Mouse (Mus musculus): ENCODE measurements at regions not wholly inside any gene's neighbourhood (a gene's known extent, or its start where the extent isn't known, plus 50 kb on each side); places are given as distances from the start of the nearest gene placed in this dataset.

DNA sequence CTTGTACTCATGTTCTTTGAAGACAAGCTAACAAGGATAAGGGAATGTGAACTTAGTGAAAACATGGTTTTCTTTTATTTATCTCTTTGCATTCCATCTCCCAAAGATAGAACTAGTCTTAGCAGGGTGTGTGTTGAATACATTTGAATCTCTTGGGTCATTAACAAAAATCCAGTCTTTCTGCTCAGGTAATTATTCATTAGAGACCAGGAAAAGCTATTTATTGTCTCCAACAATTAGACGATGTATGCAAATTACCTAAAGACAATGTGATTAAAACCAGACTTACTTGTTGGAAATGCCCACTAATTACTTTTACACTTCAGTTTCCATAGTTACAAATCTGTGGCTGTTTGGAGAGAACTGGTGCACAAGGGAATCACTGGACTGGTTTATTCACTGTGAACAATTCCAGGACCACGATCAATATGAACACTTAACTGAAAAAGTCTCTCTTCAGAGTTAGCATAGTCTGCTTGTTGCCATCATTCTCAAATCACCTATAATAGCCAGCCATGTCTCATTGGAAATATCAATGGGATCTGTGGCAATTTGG, 584.4 kb downstream of the Mettl4 start:
- no peak for DNase-seq (ENCODE audit: low spot score in 2 of 2)

DNA sequence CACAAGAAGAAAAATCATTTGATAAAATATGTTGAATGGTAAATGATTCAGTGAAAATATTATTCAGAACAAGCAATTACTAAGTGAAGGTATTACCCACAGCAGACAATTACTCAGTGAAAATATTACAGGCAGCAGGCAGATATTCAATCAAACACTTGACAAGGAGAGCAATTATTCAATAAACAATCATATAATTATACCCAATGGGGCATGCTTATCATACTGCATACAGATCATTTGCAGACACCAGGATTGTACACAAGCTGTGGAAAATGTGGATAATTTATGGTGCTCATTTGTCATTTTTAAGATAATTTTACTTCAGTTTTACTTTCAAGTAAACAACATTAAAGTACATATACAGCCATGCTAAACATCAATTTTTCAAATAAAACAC, 605.5 kb downstream of the Mettl4 start:
- no peak for DNase-seq (ENCODE audit: low spot score in 2 of 2)

DNA sequence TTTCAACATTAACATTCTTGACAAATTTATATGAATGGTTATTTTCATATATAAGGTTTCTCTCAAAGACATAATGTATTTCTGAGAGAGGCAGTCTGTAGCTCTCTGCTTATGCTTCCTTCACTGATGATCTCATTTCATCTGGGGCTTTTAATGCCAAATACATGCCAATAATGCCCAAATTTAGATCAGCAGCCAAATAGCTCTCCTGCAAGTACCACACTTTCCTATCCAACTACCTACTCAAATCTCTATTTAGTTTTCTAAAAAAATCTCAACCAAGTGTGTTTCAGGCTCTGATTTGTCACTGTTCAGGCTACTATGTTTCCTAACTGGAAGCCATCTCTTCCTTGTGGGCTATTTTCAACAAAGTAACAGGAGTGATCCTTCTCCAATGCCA, 616.6 kb downstream of the Mettl4 start:
- no peak for DNase-seq (ENCODE audit: low spot score in 2 of 2)

DNA sequence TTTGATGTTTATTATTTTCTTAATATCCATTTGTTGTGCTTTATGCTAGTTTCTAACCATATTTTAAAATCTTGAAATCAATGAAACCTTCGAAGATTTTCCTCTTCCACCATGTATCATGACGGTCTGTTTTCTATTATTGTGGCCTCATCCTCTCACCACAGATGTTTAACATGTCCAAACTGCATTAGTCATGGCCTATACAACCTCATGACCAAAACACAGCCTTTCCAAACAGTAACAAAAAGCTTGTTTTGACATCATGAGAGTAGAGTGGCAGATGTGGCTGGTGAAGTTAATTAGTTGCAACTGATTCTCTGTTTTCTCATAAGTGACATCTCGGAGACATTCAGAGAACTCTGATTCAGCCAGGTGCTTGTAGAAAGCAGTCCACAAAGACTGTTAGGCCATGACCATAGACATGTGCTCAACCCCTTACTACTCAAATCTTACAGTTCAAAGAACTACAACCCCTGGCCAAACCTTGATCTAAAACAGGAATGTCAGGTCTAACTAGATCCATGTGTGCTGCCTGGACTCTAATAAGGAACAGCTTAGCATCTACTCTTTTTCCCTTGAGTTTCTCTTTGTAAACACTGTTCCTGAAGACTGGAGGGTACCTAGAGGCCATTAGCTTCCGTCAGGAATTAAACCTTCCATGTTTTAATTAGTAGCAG, 655.7 kb downstream of the Mettl4 start:
- DNase-seq (ENCODE audit: low spot score in 2 of 2), result no peak

DNA sequence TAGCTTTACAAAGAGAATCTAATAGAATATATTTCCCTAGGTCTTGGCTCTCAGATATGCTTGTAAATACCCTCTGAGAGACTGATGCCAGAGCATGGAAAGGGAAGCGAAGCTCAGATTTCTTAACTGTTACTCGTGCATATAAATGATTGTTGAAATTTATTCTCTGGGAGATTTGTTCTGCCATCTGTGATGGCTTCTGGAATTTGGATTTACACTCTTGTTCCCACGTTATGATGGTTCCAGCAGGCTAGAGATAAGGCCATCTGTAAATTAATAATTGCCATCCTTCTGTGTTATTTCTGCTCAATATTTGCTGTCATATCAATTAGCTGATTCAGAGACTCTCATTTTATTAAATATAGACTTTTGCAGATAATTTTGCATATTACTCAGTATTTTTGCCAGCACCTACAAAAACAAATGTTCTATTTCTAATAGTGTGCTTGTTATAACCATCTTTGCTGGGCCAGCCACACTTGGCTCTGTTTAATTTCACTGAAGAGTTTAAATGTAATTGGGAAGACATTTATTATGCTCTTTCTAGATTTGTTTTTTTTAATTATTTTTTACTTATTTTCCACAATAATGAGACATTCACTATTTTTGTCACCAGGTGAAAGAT, 695.3 kb downstream of the Mettl4 start:
- DNase-seq (ENCODE audit: low spot score in 2 of 2), result peak; percentile 37 to 84

DNA sequence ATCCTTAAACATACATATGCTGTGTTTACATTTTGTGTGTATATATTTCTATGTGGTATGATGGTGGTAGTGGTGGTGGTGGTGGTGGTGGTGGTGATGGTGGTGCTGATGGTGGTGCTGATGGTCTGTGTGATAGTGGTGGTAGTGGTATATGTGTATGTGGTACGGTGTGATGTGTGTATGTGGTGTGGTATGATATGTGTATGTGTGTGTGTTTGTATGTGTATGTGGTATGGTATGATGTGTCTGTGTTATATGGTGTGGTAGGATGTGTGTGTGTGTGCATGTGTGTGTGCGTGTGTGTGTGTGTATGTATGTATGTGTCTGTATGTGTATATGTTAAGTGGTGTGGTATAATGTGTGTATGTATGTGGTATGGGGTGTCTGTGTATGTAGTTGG, 701.3 kb downstream of the Mettl4 start:
- DNase-seq (ENCODE audit: low spot score in 2 of 2), result no peak

DNA sequence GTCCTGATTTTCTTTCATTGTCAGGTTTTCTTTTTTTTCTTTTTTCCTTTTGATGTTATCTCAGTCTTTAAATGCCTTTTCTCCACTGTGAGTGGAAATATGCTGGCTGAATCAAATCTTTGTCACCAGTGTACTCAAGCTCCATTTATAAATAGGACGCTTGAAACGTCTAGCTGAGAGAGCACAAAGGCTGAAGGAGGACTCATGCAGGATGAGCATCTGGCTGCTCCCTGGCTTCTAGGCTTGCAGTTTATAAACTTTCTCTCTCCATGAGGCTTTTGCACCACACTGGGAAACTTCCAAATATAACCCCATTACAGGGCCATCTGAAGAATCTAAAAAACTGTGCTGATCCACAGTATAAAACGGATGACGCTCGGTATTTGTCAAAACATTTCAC, 711.6 kb downstream of the Mettl4 start:
- DNase-seq (ENCODE audit: low spot score in 2 of 2), result no peak

DNA sequence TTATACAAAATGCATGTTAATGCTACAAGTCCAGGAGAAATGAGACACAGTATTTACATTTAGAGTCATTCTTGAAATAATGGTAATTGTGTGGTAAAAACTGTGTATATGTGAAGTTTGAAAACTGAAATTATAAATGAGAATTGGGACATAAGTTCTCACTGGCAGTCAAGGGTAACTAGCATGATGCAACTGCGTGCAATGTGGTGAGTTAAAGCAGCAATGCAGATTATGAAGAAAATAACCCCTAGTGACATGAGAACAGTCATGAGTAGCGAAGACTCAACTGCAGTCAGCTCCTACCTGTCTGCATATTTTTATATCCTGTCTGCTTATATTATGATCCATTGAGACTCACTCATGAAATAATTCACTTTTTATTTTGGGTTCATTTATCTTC, 737.4 kb downstream of the Mettl4 start:
- no peak for DNase-seq (ENCODE audit: low spot score in 2 of 2)

DNA sequence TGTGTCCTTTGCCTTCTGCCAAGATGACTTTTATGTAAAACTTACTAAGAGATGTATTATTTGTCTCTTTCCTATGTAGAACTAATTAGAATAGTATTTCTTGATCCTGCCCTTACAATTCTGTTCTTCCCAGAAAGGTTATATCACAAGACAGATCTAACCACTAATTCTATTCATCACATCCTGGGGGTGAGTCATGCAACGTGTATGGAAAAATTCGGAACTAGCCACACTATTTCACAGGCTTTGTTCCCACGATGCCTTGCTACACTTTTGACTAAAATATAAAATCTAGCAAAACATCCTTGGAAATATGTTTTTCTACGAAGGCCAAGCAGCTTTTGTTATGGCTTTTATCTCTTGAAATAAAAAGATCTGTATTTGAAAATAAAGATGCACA, 747.7 kb downstream of the Mettl4 start:
- no peak for DNase-seq (ENCODE audit: low spot score in 2 of 2)

DNA sequence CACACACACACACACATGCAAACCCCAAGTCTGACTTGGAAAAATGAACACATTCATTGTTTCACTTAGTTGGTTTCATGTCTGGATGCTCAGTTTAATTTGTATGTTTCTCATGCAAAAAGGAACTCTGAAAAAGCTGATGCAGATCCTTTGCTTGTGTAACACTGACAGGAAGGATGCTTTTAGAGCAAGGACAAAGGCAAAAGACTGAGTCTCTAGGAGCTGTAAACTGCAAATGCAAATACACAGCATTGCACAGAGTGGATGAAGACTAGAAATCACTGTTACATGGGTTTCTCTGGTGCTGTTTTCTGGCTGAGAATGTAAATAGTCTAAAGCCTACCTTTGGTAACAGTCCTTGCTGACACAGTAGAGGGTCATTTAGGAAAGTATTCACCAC, 748.3 kb downstream of the Mettl4 start:
- no peak for DNase-seq (ENCODE audit: low spot score in 2 of 2)

DNA sequence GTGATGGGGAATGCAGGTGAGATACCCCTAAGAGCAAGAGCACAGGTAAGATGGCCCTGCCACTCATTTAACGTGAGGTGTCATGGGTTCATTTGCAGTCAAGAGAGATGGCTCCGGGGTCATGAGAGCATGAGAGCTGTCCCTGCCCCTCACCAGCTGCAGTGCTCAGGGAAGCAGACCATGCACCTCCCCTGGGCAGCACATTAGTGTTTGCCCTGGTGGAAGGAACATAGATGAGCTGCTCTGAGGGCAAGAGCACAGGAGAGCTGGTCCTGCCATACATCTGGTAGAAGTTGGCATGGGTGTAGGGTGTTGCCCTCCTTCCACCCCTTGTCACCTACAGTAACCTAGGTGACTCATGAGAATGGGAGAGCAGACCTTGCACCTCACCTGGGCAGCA, 762.9 kb downstream of the Mettl4 start:
- DNase-seq (ENCODE audit: low spot score in 2 of 2), result no peak
